Mouse (Mus musculus) liver, embryonic 16.5 days (tissue): Measurements from ENCODE around the gene Frrs1. TPM values are rescaled to one million over a fixed set of nuclear protein-coding genes. Genes with fewer than 3 reads are reported as not detected.
"Not testable (repeated sequence)": the region's sequence is repeated elsewhere in the genome, so short reads cannot be mapped to it uniquely, and the experiment has no call there.

Experiments
- ATAC-seq: fragments of 200-750 bp; cut with Nextera tagmentation; 2 replicates; pipeline ENCODE4 v1.8.0; 2017; ENCODE audit warnings: low read depth, mild to moderate bottlenecking, moderate number of reproducible peaks, moderate library complexity
- H3K27ac ChIP-seq: fragments of 300-500 bp; sonication (generic); 2 replicates; pipeline ENCODE4 v1.5.1; 2014; ENCODE audit warnings: mild to moderate bottlenecking, low read length
- H3K27me3 ChIP-seq: fragments of 300-500 bp; sonication (generic); 2 replicates; pipeline ENCODE4 v1.6.1; 2014; ENCODE audit warnings: low read depth, low read length, mixed read lengths; ENCODE audit not compliant: control insufficient read depth, insufficient read depth
- H3K36me3 ChIP-seq: fragments of 300-500 bp; sonication (generic); 2 replicates; pipeline ENCODE4 v1.6.1; 2014; ENCODE audit warnings: mild to moderate bottlenecking; ENCODE audit not compliant: control insufficient read depth, insufficient read depth
- H3K4me1 ChIP-seq: fragments of 300-500 bp; sonication (generic); 2 replicates; pipeline ENCODE4 v1.6.1; 2014; ENCODE audit warnings: low read depth, low read length, mixed read lengths; ENCODE audit not compliant: control insufficient read depth
- H3K4me2 ChIP-seq: fragments of 300-500 bp; sonication (generic); 2 replicates; pipeline ENCODE4 v1.6.1; 2014; ENCODE audit warnings: low read depth, low read length, mixed read lengths
- H3K4me3 ChIP-seq: fragments of 300-500 bp; sonication (generic); 2 replicates; pipeline ENCODE4 v1.5.1; 2014; ENCODE audit warnings: low read depth, mild to moderate bottlenecking, low read length
- H3K9ac ChIP-seq: fragments of 300-500 bp; sonication (generic); 2 replicates; pipeline ENCODE4 v1.6.1; 2014; ENCODE audit warnings: low read depth, low read length
- H3K9me3 ChIP-seq: fragments of 300-500 bp; sonication (generic); replicated peaks from 2 replicates; pipeline ENCODE4 v1.6.1; 2016; ENCODE audit warnings: low read length; ENCODE audit not compliant: control insufficient read depth
- WGBS: fragments of 180-500 bp; shearing (Covaris S2); extraction: QIAGEN DNeasy Blood & Tissue Kit; methylation state at CpG from one replicate; pipeline ENCODE4 v1.1.7; 2014; ENCODE audit not compliant: insufficient replicate concordance; 5-methylcytosine and 5-hydroxymethylcytosine counted together
- polyA plus RNA-seq: library from polyadenylated mRNA; unstranded; fragments of >200 nt; fragmentation: Nextera tagmentation; extraction: Ambion mirVana; gene quantifications from 2 replicates; pipeline ENCODE4 v1.2.1, GENCODE M21; 2015

Frrs1 gene
- polyA plus RNA-seq, result 44.2 and 51.8 TPM in 2 replicates

- peak; percentile 87 for ATAC-seq
- no peaks in the 10 kb centered on the region for H3K27me3 ChIP-seq
- peak within 1 kb of the TSS; percentile 50 for H3K9ac ChIP-seq
- H3K4me3 ChIP-seq, result peak within 1 kb of the TSS; percentile 87
- peak within 1 kb of the TSS; percentile 96 for H3K27ac ChIP-seq
- peaks cover 39% of the 10 kb centered on the region for H3K4me1 ChIP-seq
- peak within 1 kb of the TSS; percentile 79 for H3K4me2 ChIP-seq
- no peaks in the 10 kb centered on the region for H3K9me3 ChIP-seq
- 31% methylated on average over 9 of the region's 9 CpGs for WGBS
- no peaks in the 10 kb centered on the region for H3K36me3 ChIP-seq
These were observed at the start of gene Frrs1 for GRCm38 (mm10) chr3:116858941-116859685. Frrs1 (plus strand) TSS chr3:116859464.

- not testable (repeated sequence) for H3K9me3 ChIP-seq, H3K4me2 ChIP-seq, H3K4me3 ChIP-seq, ATAC-seq, H3K9ac ChIP-seq, H3K27ac ChIP-seq, H3K36me3 ChIP-seq, H3K27me3 ChIP-seq, H3K4me1 ChIP-seq
- 73% methylated on average over 6 of the region's 6 CpGs for whole genome bisulfite sequencing
These were observed 48.9 kb upstream of the Frrs1 start for GRCm38 (mm10) chr3:116810351-116810750.

DNA sequence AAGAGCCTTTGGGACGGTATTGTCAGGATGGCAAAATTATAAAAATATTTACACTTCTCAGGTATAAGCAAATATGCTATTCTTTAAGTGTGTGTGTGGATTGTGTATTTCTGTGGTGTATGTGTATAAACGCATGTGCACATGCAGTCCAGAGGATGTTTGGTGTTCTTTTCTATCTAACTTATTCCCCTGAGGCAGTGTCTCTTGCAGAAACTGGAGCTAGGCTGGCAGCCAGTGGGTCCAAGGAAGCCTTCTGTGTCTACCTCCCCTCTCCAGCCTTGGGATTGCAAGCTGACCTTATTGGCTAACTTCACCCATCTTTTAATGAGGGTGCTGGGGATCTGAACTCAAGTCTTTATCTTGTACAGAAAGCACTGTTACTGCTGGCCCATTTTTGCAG lies 46.3 kb upstream of the Frrs1 start:
- H3K4me2 ChIP-seq, result no peak overlapping the region
- H3K36me3 ChIP-seq, result no peaks in the 10 kb centered on the region
- no peaks in the 10 kb centered on the region for H3K9me3 ChIP-seq
- no peaks in the 10 kb centered on the region for H3K27me3 ChIP-seq
- no peak overlapping the region for H3K27ac ChIP-seq
- no peak overlapping the region for H3K9ac ChIP-seq
- ATAC-seq, result no peak
- H3K4me1 ChIP-seq, result peaks cover 4% of the 10 kb centered on the region
- WGBS, result 54% methylated on average over 2 of the region's 2 CpGs
- no peak overlapping the region for H3K4me3 ChIP-seq

DNA sequence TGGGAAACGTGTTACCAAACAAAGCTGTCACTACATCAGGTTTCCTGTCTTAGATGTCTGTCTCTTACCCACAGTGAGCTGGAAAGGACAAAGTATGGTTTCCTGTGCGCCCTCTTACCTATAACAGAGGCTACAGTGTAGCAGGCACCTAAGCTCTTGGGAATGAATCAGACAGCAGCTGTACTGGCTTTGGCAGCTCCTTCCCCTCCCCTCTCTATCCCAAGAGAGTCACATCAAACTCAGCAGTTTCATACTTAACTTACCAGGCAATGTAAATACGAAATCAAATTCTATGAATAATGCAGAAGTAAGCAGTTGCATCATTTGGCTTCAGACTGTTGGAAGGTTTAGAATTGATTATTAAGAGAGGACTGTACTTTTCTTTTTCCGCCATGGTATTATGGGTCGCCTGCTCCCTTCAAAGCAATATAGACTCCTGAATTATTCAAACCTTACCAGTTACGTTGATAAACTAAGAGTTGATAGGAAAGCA lies 43.9 kb upstream of the Frrs1 start:
- Histone ChIP-seq H3K9me3 (no peaks in the 10 kb centered on the region), H3K4me1 (no peaks in the 10 kb centered on the region)
- WGBS, result 50% methylated on average over 6 of the region's 6 CpGs

DNA sequence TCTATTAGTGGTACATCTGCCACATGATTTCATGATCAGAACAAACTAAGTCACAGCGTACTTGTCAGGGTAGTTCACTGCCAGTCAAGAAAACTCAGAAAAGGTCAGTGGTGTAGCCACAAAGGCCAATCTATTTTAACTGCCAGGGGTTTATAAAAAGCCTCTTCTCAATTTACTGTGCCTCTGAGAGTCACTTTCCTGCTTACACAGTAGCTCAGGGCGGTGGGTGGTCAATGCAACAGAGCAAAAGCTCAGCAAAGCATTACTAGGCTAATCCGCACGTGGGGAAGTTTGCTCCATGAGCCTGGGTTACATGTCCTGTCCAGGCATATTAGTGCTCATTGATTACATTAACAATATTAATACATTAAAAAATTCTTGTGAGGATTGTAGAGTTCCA lies 43.3 kb upstream of the Frrs1 start:
- Histone ChIP-seq H3K4me2 (no peak overlapping the region), H3K9me3 (no peaks in the 10 kb centered on the region), H3K4me1 (no peaks in the 10 kb centered on the region), H3K27me3 (no peaks in the 10 kb centered on the region), H3K9ac (no peak overlapping the region), H3K4me3 (no peak overlapping the region), H3K27ac (no peak overlapping the region), H3K36me3 (no peaks in the 10 kb centered on the region)
- WGBS, result 71% methylated on average over 4 of the region's 4 CpGs
- ATAC-seq, result no peak

More for the DNA sequence above, 43.9 kb upstream of the Frrs1 start:
- ATAC-seq, result no peak
- Histone ChIP-seq H3K36me3 (no peaks in the 10 kb centered on the region), H3K4me3 (no peak overlapping the region), H3K4me2 (no peak overlapping the region), H3K27ac (no peak overlapping the region), H3K9ac (no peak overlapping the region), H3K27me3 (no peaks in the 10 kb centered on the region)

DNA sequence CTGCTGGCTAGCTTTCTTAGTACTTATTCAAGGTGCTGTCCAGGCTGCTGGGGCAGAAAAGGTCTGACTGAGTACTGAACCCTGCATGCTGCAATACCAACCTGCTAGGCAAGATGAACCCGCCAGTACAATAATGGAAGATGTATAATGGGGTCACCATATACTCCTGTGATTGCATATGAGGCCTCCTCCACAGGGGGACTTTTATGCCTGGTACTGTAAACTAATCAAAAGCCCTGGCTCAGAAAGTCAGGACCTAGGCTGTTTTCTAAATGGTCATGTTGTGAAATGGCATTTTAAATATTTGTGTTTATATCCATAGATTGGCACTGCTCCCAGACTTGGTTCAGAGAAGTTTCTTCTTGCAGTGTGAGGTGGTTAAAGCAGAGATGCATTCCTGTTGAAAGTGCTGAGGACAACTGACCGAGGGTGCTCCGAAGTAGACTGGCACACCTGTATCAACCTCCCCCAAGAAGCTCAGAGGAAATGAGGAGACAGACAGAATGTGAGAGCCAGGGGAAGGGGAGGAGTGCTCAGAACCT lies 42.5 kb upstream of the Frrs1 start:
- Histone ChIP-seq H3K9me3 (no peaks in the 10 kb centered on the region), H3K4me1 (no peaks in the 10 kb centered on the region), H3K9ac (no peak overlapping the region), H3K36me3 (no peaks in the 10 kb centered on the region), H3K4me3 (no peak overlapping the region), H3K4me2 (no peak overlapping the region), H3K27ac (no peak overlapping the region), H3K27me3 (no peaks in the 10 kb centered on the region)
- ATAC-seq, result no peak
- 67% methylated on average over 3 of the region's 3 CpGs for WGBS

DNA sequence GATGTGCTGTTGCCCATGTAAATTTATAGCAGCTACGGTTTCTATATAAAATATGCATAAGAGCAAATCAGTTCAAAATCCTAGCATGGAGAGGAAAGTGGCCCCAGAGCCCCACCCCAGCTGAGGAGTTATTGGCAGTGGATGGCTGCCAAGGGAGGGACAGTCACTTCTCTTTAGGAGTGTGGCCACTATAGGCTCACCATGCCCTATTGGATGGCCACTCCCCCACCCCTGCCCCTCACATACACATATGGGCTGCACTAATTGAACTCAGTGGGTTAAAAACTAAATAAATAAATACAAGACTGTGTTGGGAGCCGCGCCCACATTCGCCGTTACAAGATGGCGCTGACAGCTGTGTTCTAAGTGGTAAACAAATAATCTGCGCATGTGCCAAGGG lies 42.0 kb upstream of the Frrs1 start:
- Histone ChIP-seq H3K4me1 (no peaks in the 10 kb centered on the region), H3K9ac (no peak overlapping the region), H3K27ac (no peak overlapping the region), H3K9me3 (no peaks in the 10 kb centered on the region), H3K36me3 (no peaks in the 10 kb centered on the region), H3K27me3 (no peaks in the 10 kb centered on the region), H3K4me2 (no peak overlapping the region), H3K4me3 (no peak overlapping the region)
- WGBS, result 84% methylated on average over 7 of the region's 7 CpGs
- no peak for ATAC-seq

DNA sequence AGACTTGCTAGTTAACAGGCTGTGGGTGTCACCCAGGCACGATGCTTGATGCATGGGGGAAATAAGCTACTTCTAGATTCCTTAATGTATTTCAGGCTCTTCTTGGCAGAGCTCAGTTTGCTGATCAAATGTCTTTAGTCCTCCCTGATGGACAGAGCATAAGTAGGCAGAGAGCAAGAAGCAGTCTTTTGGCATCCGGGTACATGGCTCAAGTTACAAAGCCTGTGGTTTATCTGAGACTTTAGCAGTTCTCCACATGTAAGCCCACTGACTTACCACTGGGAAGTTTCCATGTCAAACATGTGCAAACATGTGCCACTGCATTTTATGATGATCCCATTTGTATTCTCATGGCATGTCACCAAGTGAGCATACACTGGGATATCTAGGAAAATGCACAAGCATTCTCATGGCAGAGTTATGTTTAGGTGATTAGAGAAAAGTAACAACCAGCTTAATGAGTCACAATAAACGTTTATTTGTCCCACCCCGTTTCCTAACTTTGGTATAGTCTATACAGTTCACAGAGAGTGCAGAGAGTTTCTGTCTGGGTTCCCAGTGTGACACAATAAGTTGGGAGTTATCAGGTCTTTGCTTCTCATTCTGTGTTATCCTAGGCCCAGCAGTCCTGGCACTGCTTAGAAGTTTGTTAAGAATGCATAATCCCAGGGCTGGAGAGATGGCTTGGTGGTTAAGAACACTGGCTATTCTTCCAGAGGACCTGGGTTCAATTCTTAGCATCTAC lies 32.6 kb upstream of the Frrs1 start:
- H3K4me1 ChIP-seq, result no peaks in the 10 kb centered on the region
- H3K36me3 ChIP-seq, result no peaks in the 10 kb centered on the region
- H3K9ac ChIP-seq, result no peak overlapping the region
- H3K27ac ChIP-seq, result no peak overlapping the region
- H3K4me3 ChIP-seq, result no peak overlapping the region
- no peak overlapping the region for H3K4me2 ChIP-seq
- H3K27me3 ChIP-seq, result no peaks in the 10 kb centered on the region
- whole genome bisulfite sequencing, result 56% methylated on average over 4 of the region's 4 CpGs
- H3K9me3 ChIP-seq, result no peaks in the 10 kb centered on the region
- ATAC-seq, result no peak
